Mouse (Mus musculus): ENCODE measurements around the gene Nr1h4. TPM values are rescaled to one million over a fixed set of nuclear protein-coding genes. Genes with fewer than 3 reads are reported as not detected.
A peak's percentile ranks its signal among the peaks of the same experiment; 100 is the strongest.

Gene Nr1h4
- not detected in 2 replicates for polyA plus RNA-seq (2015; fragmentation: Nextera tagmentation; extraction: Ambion mirVana)

GRCm38 (mm10) chr10:89532929-89533727 lies at the start of gene Nr1h4:
Gene Nr1h4 (minus strand): TSS chr10:89533585.
- peaks cover 4% of the 10 kb centered on the region; the same call in 1 of the 2 replicates for H3K4me1 ChIP-seq (ENCODE audit: control insufficient read depth, insufficient read depth, low read length)
- no peaks in the 10 kb centered on the region for H3K36me3 ChIP-seq (ENCODE audit: control insufficient read depth, insufficient read depth, low read length)
- no peaks in the 10 kb centered on the region for H3K27me3 ChIP-seq (ENCODE audit: control insufficient read depth, insufficient read depth, low read depth, low read length)
- no peak within 1 kb of the TSS for H3K4me3 ChIP-seq (ENCODE audit: low read depth, low read length)
- H3K4me2 ChIP-seq (ENCODE audit: low read length), result peak within 1 kb of the TSS; percentile 6; the same call in 1 of the 2 replicates
- 71% methylated on average over 17 of the region's 17 CpGs for WGBS
- no peaks in the 10 kb centered on the region for H3K9me3 ChIP-seq (replicated peaks; ENCODE audit: control insufficient read depth, low read length, poor library complexity, severe bottlenecking)
- no peak; the same call in 1 of the 2 replicates for ATAC-seq
- H3K9ac ChIP-seq (ENCODE audit: low read depth, low read length), result no peak within 1 kb of the TSS
- no peak within 1 kb of the TSS for H3K27ac ChIP-seq (ENCODE audit: low read length)

- 93% methylated on average over 4 of the region's 4 CpGs for WGBS
- no peak for ATAC-seq
- no peaks in the 10 kb centered on the region for H3K9me3 ChIP-seq (replicated peaks; ENCODE audit: control insufficient read depth, low read length, poor library complexity, severe bottlenecking)
- no peak overlapping the region for H3K9ac ChIP-seq (ENCODE audit: low read depth, low read length)
- H3K36me3 ChIP-seq (ENCODE audit: control insufficient read depth, insufficient read depth, low read length), result no peaks in the 10 kb centered on the region
- H3K4me1 ChIP-seq (ENCODE audit: control insufficient read depth, insufficient read depth, low read length), result no peaks in the 10 kb centered on the region
- no peak overlapping the region for H3K4me2 ChIP-seq (ENCODE audit: low read length)
- no peak overlapping the region for H3K4me3 ChIP-seq (ENCODE audit: low read depth, low read length)
- H3K27ac ChIP-seq (ENCODE audit: low read length), result no peak overlapping the region
- no peaks in the 10 kb centered on the region for H3K27me3 ChIP-seq (ENCODE audit: control insufficient read depth, insufficient read depth, low read depth, low read length)
These were observed 45.4 kb upstream of the Nr1h4 start for GRCm38 (mm10) chr10:89578801-89579200.

DNA sequence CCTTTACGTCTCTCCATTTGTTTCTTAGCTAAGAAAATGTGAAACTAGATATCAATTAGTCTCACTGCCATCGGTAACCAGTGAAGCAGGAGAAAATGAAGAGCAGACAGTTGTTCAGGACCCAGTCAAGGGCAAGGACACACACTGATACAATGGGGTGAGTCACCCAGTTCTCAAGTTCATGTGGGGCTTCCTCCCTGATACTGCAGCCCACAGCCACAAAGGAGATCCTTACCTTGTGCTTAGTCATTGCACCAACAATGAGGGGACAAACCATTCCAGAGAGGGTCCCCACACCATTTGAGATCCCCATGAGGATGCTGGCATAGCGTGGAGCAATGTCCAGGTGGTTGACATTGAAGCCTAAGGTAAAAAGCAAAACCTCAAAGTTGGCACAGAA lies 44.3 kb upstream of the Nr1h4 start:
- Histone ChIP-seq H3K4me1 (ENCODE audit: control insufficient read depth, insufficient read depth, low read length) (no peaks in the 10 kb centered on the region), H3K4me2 (ENCODE audit: low read length) (no peak overlapping the region), H3K9me3 (replicated peaks; ENCODE audit: control insufficient read depth, low read length, poor library complexity, severe bottlenecking) (no peaks in the 10 kb centered on the region), H3K36me3 (ENCODE audit: control insufficient read depth, insufficient read depth, low read length) (no peaks in the 10 kb centered on the region), H3K9ac (ENCODE audit: low read depth, low read length) (no peak overlapping the region), H3K27ac (ENCODE audit: low read length) (no peak overlapping the region), H3K4me3 (ENCODE audit: low read depth, low read length) (no peak overlapping the region), H3K27me3 (ENCODE audit: control insufficient read depth, insufficient read depth, low read depth, low read length) (no peaks in the 10 kb centered on the region)
- ATAC-seq, result no peak
- WGBS, result 91% methylated on average over 3 of the region's 3 CpGs

- no peak overlapping the region for H3K27ac ChIP-seq (ENCODE audit: low read length)
- no peak overlapping the region for H3K4me3 ChIP-seq (ENCODE audit: low read depth, low read length)
- no peak overlapping the region for H3K4me2 ChIP-seq (ENCODE audit: low read length)
- no peak for ATAC-seq
- no peak overlapping the region for H3K9ac ChIP-seq (ENCODE audit: low read depth, low read length)
- H3K4me1 ChIP-seq (ENCODE audit: control insufficient read depth, insufficient read depth, low read length), result no peaks in the 10 kb centered on the region
- no peaks in the 10 kb centered on the region for H3K36me3 ChIP-seq (ENCODE audit: control insufficient read depth, insufficient read depth, low read length)
- WGBS, result 88% methylated on average over 3 of the region's 3 CpGs
- H3K9me3 ChIP-seq (replicated peaks; ENCODE audit: control insufficient read depth, low read length, poor library complexity, severe bottlenecking), result 0 out of 2 replicates have a peak, but pooled peaks cover 2% of the 10 kb centered on the region
- no peaks in the 10 kb centered on the region for H3K27me3 ChIP-seq (ENCODE audit: control insufficient read depth, insufficient read depth, low read depth, low read length)
These were observed 40.0 kb upstream of the Nr1h4 start for GRCm38 (mm10) chr10:89573421-89573820.

DNA sequence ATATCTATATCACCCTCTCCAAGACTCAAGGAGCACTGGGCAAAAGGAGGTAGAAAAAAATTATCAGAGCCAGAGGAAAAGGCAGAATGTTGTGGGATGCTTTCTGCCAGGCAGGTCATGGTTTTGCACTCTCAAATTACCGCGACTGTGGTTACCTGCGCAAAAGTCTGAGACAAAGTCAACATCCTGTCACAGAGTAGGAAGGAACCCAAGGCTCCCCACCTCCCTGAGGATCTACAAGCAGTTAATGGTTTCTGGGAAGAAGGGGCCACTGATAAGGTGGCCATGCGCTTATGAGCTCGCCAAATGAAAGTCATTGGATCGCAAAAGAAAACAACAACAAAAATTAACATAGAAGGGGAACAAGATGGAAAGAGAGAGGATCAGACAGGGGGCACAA lies 39.6 kb upstream of the Nr1h4 start:
- H3K4me1 ChIP-seq (ENCODE audit: control insufficient read depth, insufficient read depth, low read length), result no peaks in the 10 kb centered on the region
- no peak overlapping the region for H3K4me2 ChIP-seq (ENCODE audit: low read length)
- no peak for ATAC-seq
- 96% methylated on average over 6 of the region's 6 CpGs for WGBS
- H3K9ac ChIP-seq (ENCODE audit: low read depth, low read length), result no peak overlapping the region
- H3K27ac ChIP-seq (ENCODE audit: low read length), result no peak overlapping the region
- no peaks in the 10 kb centered on the region for H3K27me3 ChIP-seq (ENCODE audit: control insufficient read depth, insufficient read depth, low read depth, low read length)
- no peak overlapping the region for H3K4me3 ChIP-seq (ENCODE audit: low read depth, low read length)
- no peaks in the 10 kb centered on the region for H3K36me3 ChIP-seq (ENCODE audit: control insufficient read depth, insufficient read depth, low read length)
- 0 out of 2 replicates have a peak, but pooled peaks cover 2% of the 10 kb centered on the region for H3K9me3 ChIP-seq (replicated peaks; ENCODE audit: control insufficient read depth, low read length, poor library complexity, severe bottlenecking)

DNA sequence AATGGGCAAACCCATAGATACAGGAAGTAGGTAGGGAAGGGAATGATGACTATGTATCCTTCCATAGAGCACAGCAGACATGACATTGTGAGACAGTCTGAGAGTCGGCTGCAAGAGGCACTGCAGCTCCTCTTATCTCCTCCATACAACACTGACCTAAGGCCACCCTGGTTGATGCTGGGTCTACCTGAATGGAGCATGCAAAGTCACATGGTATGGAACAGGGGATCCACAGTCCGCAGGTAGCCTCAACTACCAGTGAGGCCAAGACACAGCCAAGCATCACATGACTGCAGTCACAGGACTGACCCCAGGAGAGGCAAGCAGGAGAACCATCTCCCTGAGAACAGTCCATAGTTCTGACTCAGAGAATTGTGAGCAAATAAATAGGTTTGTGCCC lies 34.0 kb upstream of the Nr1h4 start:
- Histone ChIP-seq H3K27ac (ENCODE audit: low read length) (no peak overlapping the region), H3K4me2 (ENCODE audit: low read length) (no peak overlapping the region), H3K4me1 (ENCODE audit: control insufficient read depth, insufficient read depth, low read length) (no peaks in the 10 kb centered on the region), H3K4me3 (ENCODE audit: low read depth, low read length) (no peak overlapping the region), H3K27me3 (ENCODE audit: control insufficient read depth, insufficient read depth, low read depth, low read length) (no peaks in the 10 kb centered on the region), H3K9ac (ENCODE audit: low read depth, low read length) (no peak overlapping the region), H3K36me3 (ENCODE audit: control insufficient read depth, insufficient read depth, low read length) (no peaks in the 10 kb centered on the region), H3K9me3 (replicated peaks; ENCODE audit: control insufficient read depth, low read length, poor library complexity, severe bottlenecking) (0 out of 2 replicates have a peak, but pooled peaks cover 2% of the 10 kb centered on the region)
- no peak for ATAC-seq
- WGBS, result 88% methylated on average over 2 of the region's 2 CpGs

DNA sequence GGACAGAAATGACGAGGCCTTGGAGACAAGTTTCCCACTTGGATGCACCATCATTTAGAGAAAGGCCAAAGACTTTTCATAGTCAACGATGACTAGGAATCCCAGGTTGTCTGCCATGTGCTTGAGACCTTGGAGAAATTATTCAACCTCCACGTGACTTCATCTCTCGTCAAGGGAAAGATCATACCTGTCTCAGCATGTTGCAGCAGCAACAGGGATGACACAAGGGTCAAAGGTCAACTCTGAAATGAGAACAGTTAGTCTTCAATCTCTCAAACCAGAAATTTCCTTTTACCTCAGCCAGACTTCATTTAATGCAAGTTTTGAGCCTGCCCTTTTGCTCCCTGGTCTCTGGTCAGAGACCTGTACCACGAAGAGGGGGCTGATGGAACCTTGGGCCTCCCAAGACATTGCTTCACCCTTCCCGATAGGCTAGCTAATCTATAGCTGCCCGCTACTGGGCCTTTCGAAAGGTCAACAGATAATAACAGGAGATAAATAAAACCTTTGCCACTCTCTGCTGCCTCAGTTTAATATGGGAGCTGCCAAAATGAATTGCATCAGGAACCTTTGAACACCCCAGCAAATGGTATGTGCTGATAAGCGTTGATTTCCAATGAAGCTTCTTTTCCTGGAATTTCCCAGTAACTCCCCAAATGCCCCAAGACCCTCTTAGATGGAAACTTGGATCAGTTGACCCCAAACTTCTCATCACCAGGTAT lies 32.1 kb upstream of the Nr1h4 start:
- no peak overlapping the region for H3K4me2 ChIP-seq (ENCODE audit: low read length)
- no peaks in the 10 kb centered on the region for H3K4me1 ChIP-seq (ENCODE audit: control insufficient read depth, insufficient read depth, low read length)
- H3K9ac ChIP-seq (ENCODE audit: low read depth, low read length), result no peak overlapping the region
- 0 out of 2 replicates have a peak, but pooled peaks cover 2% of the 10 kb centered on the region for H3K9me3 ChIP-seq (replicated peaks; ENCODE audit: control insufficient read depth, low read length, poor library complexity, severe bottlenecking)
- H3K4me3 ChIP-seq (ENCODE audit: low read depth, low read length), result no peak overlapping the region
- no peak for ATAC-seq
- no peaks in the 10 kb centered on the region for H3K27me3 ChIP-seq (ENCODE audit: control insufficient read depth, insufficient read depth, low read depth, low read length)
- no peaks in the 10 kb centered on the region for H3K36me3 ChIP-seq (ENCODE audit: control insufficient read depth, insufficient read depth, low read length)
- 95% methylated on average over 9 of the region's 9 CpGs for WGBS
- H3K27ac ChIP-seq (ENCODE audit: low read length), result no peak overlapping the region

- H3K36me3 ChIP-seq (ENCODE audit: control insufficient read depth, insufficient read depth, low read length), result no peaks in the 10 kb centered on the region
- H3K4me3 ChIP-seq (ENCODE audit: low read depth, low read length), result no peak overlapping the region
- no peak for ATAC-seq
- H3K9ac ChIP-seq (ENCODE audit: low read depth, low read length), result no peak overlapping the region
- H3K27me3 ChIP-seq (ENCODE audit: control insufficient read depth, insufficient read depth, low read depth, low read length), result no peaks in the 10 kb centered on the region
- no peaks in the 10 kb centered on the region for H3K4me1 ChIP-seq (ENCODE audit: control insufficient read depth, insufficient read depth, low read length)
- 92% methylated on average over 6 of the region's 6 CpGs for WGBS
- H3K9me3 ChIP-seq (replicated peaks; ENCODE audit: control insufficient read depth, low read length, poor library complexity, severe bottlenecking), result no peaks in the 10 kb centered on the region
- H3K27ac ChIP-seq (ENCODE audit: low read length), result no peak overlapping the region
- H3K4me2 ChIP-seq (ENCODE audit: low read length), result no peak overlapping the region
These were observed 28.7 kb upstream of the Nr1h4 start for GRCm38 (mm10) chr10:89562113-89562512.

- ATAC-seq, result no peak
- Histone ChIP-seq H3K27me3 (ENCODE audit: control insufficient read depth, insufficient read depth, low read depth, low read length) (no peaks in the 10 kb centered on the region), H3K27ac (ENCODE audit: low read length) (no peak overlapping the region), H3K4me1 (ENCODE audit: control insufficient read depth, insufficient read depth, low read length) (no peaks in the 10 kb centered on the region), H3K9ac (ENCODE audit: low read depth, low read length) (no peak overlapping the region), H3K9me3 (replicated peaks; ENCODE audit: control insufficient read depth, low read length, poor library complexity, severe bottlenecking) (no peaks in the 10 kb centered on the region), H3K4me3 (ENCODE audit: low read depth, low read length) (no peak overlapping the region), H3K4me2 (ENCODE audit: low read length) (no peak overlapping the region), H3K36me3 (ENCODE audit: control insufficient read depth, insufficient read depth, low read length) (no peaks in the 10 kb centered on the region)
- 57% methylated on average over 3 of the region's 3 CpGs for WGBS
These were observed 26.0 kb upstream of the Nr1h4 start for GRCm38 (mm10) chr10:89559351-89559750.

Data from midbrain, embryonic 16.5 days (tissue).